Mouse (Mus musculus) left cerebral cortex, adult 9 months (tissue): ENCODE measurements around the gene Krtap6-2.
A peak's percentile ranks its signal among the peaks of the same experiment; 100 is the strongest.

Source experiments
- DNase-seq, 2 experiments: peaks; one replicate each; pipeline ENCODE4 v3.0.0; 2022; ENCODE audit warnings: low spot score in 2 of 2

Krtap6-2 gene

GRCm38 (mm10) chr16:89420011-89420410 is at the start of gene Krtap6-2:
Gene Krtap6-2, minus strand, starts transcription at chr16:89420111.
- no peak for DNase-seq

GRCm38 (mm10) chr16:89461189-89461588 is 41.3 kb upstream of the Krtap6-2 start:
- DNase-seq, result no peak

GRCm38 (mm10) chr16:89429586-89429985 is 9.7 kb upstream of the Krtap6-2 start:
- peak in 1 of 2 experiments; percentile 1 for DNase-seq

DNA sequence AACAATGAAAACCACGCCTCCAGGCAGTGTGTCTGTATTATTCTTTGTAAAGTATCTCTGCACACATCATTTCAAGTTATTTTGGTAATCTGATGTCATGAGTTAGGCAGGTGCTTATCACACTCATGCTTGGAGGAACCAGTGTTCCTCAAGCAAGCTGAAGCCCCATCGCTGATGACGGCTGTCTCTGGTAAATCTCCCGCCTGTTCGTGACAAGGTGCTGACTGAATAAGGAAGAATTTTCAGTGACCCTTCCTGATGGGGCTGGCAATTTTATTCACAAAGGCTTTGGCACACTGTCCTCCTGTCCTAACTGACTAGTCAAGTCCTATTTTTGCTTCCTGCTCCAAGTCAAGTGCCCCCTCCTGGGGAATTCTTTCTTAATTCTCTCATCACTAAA is 5.4 kb upstream of the Krtap6-2 start:
- DNase-seq, result no peak

DNA sequence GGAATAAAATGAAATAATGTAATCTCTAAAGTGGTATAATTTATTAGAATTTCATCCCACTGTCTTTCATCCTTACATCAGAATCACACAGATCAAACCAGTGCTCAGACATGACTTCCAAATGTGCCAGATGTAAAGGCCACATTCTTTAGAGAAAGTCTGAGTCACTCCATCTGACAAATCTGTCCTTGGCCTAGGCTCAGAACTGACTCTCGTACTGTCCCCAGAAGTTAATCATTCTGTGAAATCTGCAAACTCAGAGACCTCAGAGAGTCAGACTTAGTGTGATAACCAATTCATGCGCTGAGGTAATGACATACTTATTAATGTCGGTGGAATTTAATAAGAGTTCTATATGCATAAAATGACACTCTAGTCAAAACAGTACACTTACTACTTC is 3.6 kb downstream of the Krtap6-2 start:
- DNase-seq, result no peak

GRCm38 (mm10) chr16:89410345-89411068 is 9.4 kb downstream of the Krtap6-2 start:
- DNase-seq, result no peak

DNA sequence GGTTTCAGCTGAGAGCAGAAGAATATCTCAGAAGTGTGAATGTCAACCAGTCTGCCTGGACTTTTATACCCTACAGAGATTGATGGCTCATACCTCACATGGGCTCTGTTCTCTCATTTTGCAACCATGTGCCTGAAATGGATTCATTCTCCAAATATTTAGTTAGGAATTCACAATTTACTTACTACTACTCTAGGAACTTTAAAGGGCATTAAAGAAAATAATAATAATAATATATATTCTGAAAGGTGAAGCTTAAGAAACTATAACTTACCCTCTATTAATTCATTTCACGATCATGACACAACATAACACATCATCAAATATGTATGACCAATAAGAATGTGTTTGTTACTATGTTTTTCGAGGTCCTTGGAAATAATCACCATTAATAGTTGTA is 16.1 kb downstream of the Krtap6-2 start, which contains the start of gene Krtap21-1:
Gene Krtap21-1 (minus strand): TSS at position 101 of the 400 bp plus-strand sequence.
- DNase-seq, result no peak

GRCm38 (mm10) chr16:89372734-89373461 is 47.0 kb downstream of the Krtap6-2 start:
- DNase-seq, result no peak
